24 mouse cellular contexts compared by ENCODE assay signal in genomic region chr4:88762341-88762740, GRCm38 (mm10). TPM values are rescaled to one million over a fixed set of nuclear protein-coding genes. Genes with fewer than 3 reads are reported as not detected.
DNase-seq lines count a peak whose midpoint lies in the region; ATAC-seq and TF ChIP-seq lines count a peak whose summit lies in the region.
"Not testable (repeated sequence)": the region's sequence is repeated elsewhere in the genome, so short reads cannot be mapped to it uniquely, and the experiment has no call there.
"Had no signal": no experiment of that assay in that cellular context is flagged by ENCODE, and none has a peak within 500 bp of the region (broad histone marks: within the 10 kb centered on the region; RNA-seq: fewer than 3 reads in every experiment).

No protein-coding gene starts in this region.

- not testable (repeated sequence) for ATAC-seq in heart, embryonic 15.5 days (replicated peaks; ENCODE audit: insufficient number of reproducible peaks, insufficient read depth, low FRiP score, low read depth); liver, embryonic 16.5 days (ENCODE audit: low read depth)

- not testable (repeated sequence) for H3K9ac ChIP-seq in heart, embryonic 15.5 days; liver, embryonic 16.5 days (ENCODE audit: low read depth, low read length)

- DNase-seq in cerebellum, adult 2 months = peak; percentile 34 to 37
- peak; percentile 96 for DNase-seq in heart, adult 11 months
- DNase-seq in kidney, adult 18-20 months = peak; percentile 13
- DNase-seq in layer of hippocampus, adult 9-11 months = peak; percentile 14
- DNase-seq in thymus, postnatal 14 days = peak; percentile 25

- peak overlapping the region; percentile 57 for H3K4me2 ChIP-seq in heart, embryonic 15.5 days
- H3K4me2 ChIP-seq in liver, embryonic 16.5 days (ENCODE audit: low read depth, low read length) = peak overlapping the region; percentile 42; the same call in 1 of the 2 replicates

- not testable (repeated sequence) for H3K4me1 ChIP-seq in cerebellum, adult 2 months (ENCODE audit: control insufficient read depth, insufficient read depth, low read length); heart, embryonic 15.5 days (replicated peaks); liver, embryonic 16.5 days (ENCODE audit: control insufficient read depth, low read depth, low read length)

- not testable (repeated sequence) for H3K4me3 ChIP-seq in cerebellum, adult 2 months (replicated peaks; ENCODE audit: insufficient read depth, low read depth, low read length); heart, embryonic 15.5 days; liver, embryonic 16.5 days (ENCODE audit: low read depth, low read length)

- TF ChIP-seq CTCF in cerebellum, adult 2 months (IDR thresholded peaks at IDR 0.05; ENCODE audit: borderline replicate concordance, insufficient read depth, low read depth, low read length) = not testable (repeated sequence)

- H3K36me3 ChIP-seq in heart, embryonic 15.5 days; liver, embryonic 16.5 days (ENCODE audit: control insufficient read depth, insufficient read depth): not testable (repeated sequence)

- TF ChIP-seq POLR2A in cerebellum, adult 2 months (IDR thresholded peaks at IDR 0.05; ENCODE audit: borderline replicate concordance, insufficient read depth, low read length) = not testable (repeated sequence)

- 68% methylated on average over 9 of the region's 9 CpGs for WGBS in cerebellum, adult 2 months
- WGBS in heart, embryonic 15.5 days = 47% methylated on average over 9 of the region's 9 CpGs
- 40% methylated on average over 8 of the region's 9 CpGs for WGBS in liver, embryonic 16.5 days (ENCODE audit: insufficient replicate concordance)

- H3K9me3 ChIP-seq in heart, embryonic 15.5 days (replicated peaks); liver, embryonic 16.5 days (replicated peaks; ENCODE audit: control insufficient read depth, low read length): not testable (repeated sequence)

- H3K27ac ChIP-seq in cerebellum, adult 2 months (ENCODE audit: insufficient read depth, low read length); heart, embryonic 15.5 days; liver, embryonic 16.5 days (ENCODE audit: low read length): not testable (repeated sequence)

- not testable (repeated sequence) for H3K27me3 ChIP-seq in cerebellum, adult 2 months (ENCODE audit: control insufficient read depth, insufficient read depth, low read length); heart, embryonic 15.5 days; liver, embryonic 16.5 days (ENCODE audit: control insufficient read depth, insufficient read depth, low read depth, low read length)

RNA-seq across cellular contexts. Expression of gene Gm13283, which starts 2.4 kb away (rescaled TPM):
- polyA plus RNA-seq in cerebellum, adult 2 months (2012; rRNA removed) = not detected in 2 replicates
- polyA plus RNA-seq in heart, embryonic 15.5 days (2015; fragmentation: Nextera tagmentation; extraction: Ambion mirVana) = 0.11 and 0.23 TPM in 2 replicates
- polyA plus RNA-seq in liver, embryonic 16.5 days (2015; fragmentation: Nextera tagmentation; extraction: Ambion mirVana) = 0.07 TPM in 1 of 2 replicates, not detected in the other
- polyA plus RNA-seq: brain, embryonic 14.5 days; erythroblast, embryonic 14.5 days; forebrain, embryonic 11.5 days; hindbrain, embryonic 16.5 days; liver, embryonic 15.5 days; midbrain, embryonic 16.5 days; neural tube, embryonic 11.5 days; spleen, adult 2 months had no signal

RNA-seq across cellular contexts. Expression of gene Gm13271, which starts 7.7 kb away (rescaled TPM):
- not detected in 2 replicates for polyA plus RNA-seq in cerebellum, adult 2 months (2012; rRNA removed)
- not detected in 2 replicates for polyA plus RNA-seq in heart, embryonic 15.5 days (2015; fragmentation: Nextera tagmentation; extraction: Ambion mirVana)
- polyA plus RNA-seq in liver, embryonic 16.5 days (2015; fragmentation: Nextera tagmentation; extraction: Ambion mirVana) = not detected in 2 replicates
- polyA plus RNA-seq: brain, embryonic 14.5 days; CD4-positive, CD25-positive, alpha-beta regulatory T cell, adult 4 months; embryonic facial prominence, embryonic 14.5 days; erythroblast, embryonic 14.5 days; forebrain, embryonic 11.5 days; forebrain, embryonic 16.5 days; hindbrain, embryonic 11.5 days; hindbrain, embryonic 16.5 days; intestine, embryonic 14.5 days; limb, embryonic 15.5 days; liver, embryonic 15.5 days; lung, embryonic 16.5 days; midbrain, embryonic 11.5 days; midbrain, embryonic 16.5 days; neural tube, embryonic 11.5 days; spleen, adult 2 months; stomach, postnatal 0 days had no signal

RNA-seq across cellular contexts. Expression of gene Gm13290, which starts 11.3 kb away (rescaled TPM):
- polyA plus RNA-seq in cerebellum, adult 2 months (2012; rRNA removed) = not detected in 2 replicates
- 0.48 TPM in 1 of 2 replicates, not detected in the other for polyA plus RNA-seq in heart, embryonic 15.5 days (2015; fragmentation: Nextera tagmentation; extraction: Ambion mirVana)
- polyA plus RNA-seq in liver, embryonic 16.5 days (2015; fragmentation: Nextera tagmentation; extraction: Ambion mirVana) = 0.11 TPM in 1 of 2 replicates, not detected in the other
- polyA plus RNA-seq: brain, embryonic 14.5 days; CD4-positive, CD25-positive, alpha-beta regulatory T cell, adult 4 months; embryonic facial prominence, embryonic 14.5 days; erythroblast, embryonic 14.5 days; forebrain, embryonic 16.5 days; hindbrain, embryonic 11.5 days; hindbrain, embryonic 16.5 days; intestine, embryonic 14.5 days; liver, embryonic 15.5 days; midbrain, embryonic 11.5 days; midbrain, embryonic 16.5 days; spleen, adult 2 months had no signal

RNA-seq across cellular contexts. Expression of gene Gm13289, which starts 14.4 kb away (rescaled TPM):
- not detected in 2 replicates for polyA plus RNA-seq in cerebellum, adult 2 months (2012; rRNA removed)
- not detected in 2 replicates for polyA plus RNA-seq in heart, embryonic 15.5 days (2015; fragmentation: Nextera tagmentation; extraction: Ambion mirVana)
- polyA plus RNA-seq in liver, embryonic 16.5 days (2015; fragmentation: Nextera tagmentation; extraction: Ambion mirVana) = not detected in 2 replicates
- polyA plus RNA-seq: brain, embryonic 14.5 days; CD4-positive, CD25-positive, alpha-beta regulatory T cell, adult 4 months; embryonic facial prominence, embryonic 14.5 days; erythroblast, embryonic 14.5 days; forebrain, embryonic 11.5 days; forebrain, embryonic 16.5 days; hindbrain, embryonic 11.5 days; hindbrain, embryonic 16.5 days; intestine, embryonic 14.5 days; limb, embryonic 15.5 days; liver, embryonic 15.5 days; lung, embryonic 16.5 days; midbrain, embryonic 11.5 days; midbrain, embryonic 16.5 days; neural tube, embryonic 11.5 days; spleen, adult 2 months; stomach, postnatal 0 days had no signal

RNA-seq across cellular contexts. Expression of gene Gm13272, which starts 17.3 kb away (rescaled TPM):
- polyA plus RNA-seq in cerebellum, adult 2 months (2012; rRNA removed) = not detected in 2 replicates
- 0.28 TPM in 1 of 2 replicates, not detected in the other for polyA plus RNA-seq in heart, embryonic 15.5 days (2015; fragmentation: Nextera tagmentation; extraction: Ambion mirVana)
- not detected in 2 replicates for polyA plus RNA-seq in liver, embryonic 16.5 days (2015; fragmentation: Nextera tagmentation; extraction: Ambion mirVana)
- polyA plus RNA-seq: brain, embryonic 14.5 days; CD4-positive, CD25-positive, alpha-beta regulatory T cell, adult 4 months; embryonic facial prominence, embryonic 14.5 days; erythroblast, embryonic 14.5 days; forebrain, embryonic 11.5 days; forebrain, embryonic 16.5 days; hindbrain, embryonic 11.5 days; hindbrain, embryonic 16.5 days; limb, embryonic 15.5 days; liver, embryonic 15.5 days; lung, embryonic 16.5 days; midbrain, embryonic 11.5 days; midbrain, embryonic 16.5 days; neural tube, embryonic 11.5 days; spleen, adult 2 months; stomach, postnatal 0 days had no signal

Comparison
In these comparisons a context has a peak if more than half of its experiments do, and no peak if none do; other contexts are left out.
1. DNase-seq: peak in every context shown above with its lines; median percentile 96 in heart, adult 11 months; 36 in cerebellum, adult 2 months; 25 in thymus, postnatal 14 days; 14 in layer of hippocampus, adult 9-11 months; 13 in kidney, adult 18-20 months.